Mouse (Mus musculus) R1 (cell line): ENCODE measurements around the gene Fut1.
A peak's percentile ranks its signal among the peaks of the same experiment; 100 is the strongest.

Experiments
- DNase-seq: peaks from one replicate; pipeline ENCODE4 v3.0.0-alpha.2; 2018; ENCODE audit warnings: low read depth, low spot score

Gene Fut1

DNA sequence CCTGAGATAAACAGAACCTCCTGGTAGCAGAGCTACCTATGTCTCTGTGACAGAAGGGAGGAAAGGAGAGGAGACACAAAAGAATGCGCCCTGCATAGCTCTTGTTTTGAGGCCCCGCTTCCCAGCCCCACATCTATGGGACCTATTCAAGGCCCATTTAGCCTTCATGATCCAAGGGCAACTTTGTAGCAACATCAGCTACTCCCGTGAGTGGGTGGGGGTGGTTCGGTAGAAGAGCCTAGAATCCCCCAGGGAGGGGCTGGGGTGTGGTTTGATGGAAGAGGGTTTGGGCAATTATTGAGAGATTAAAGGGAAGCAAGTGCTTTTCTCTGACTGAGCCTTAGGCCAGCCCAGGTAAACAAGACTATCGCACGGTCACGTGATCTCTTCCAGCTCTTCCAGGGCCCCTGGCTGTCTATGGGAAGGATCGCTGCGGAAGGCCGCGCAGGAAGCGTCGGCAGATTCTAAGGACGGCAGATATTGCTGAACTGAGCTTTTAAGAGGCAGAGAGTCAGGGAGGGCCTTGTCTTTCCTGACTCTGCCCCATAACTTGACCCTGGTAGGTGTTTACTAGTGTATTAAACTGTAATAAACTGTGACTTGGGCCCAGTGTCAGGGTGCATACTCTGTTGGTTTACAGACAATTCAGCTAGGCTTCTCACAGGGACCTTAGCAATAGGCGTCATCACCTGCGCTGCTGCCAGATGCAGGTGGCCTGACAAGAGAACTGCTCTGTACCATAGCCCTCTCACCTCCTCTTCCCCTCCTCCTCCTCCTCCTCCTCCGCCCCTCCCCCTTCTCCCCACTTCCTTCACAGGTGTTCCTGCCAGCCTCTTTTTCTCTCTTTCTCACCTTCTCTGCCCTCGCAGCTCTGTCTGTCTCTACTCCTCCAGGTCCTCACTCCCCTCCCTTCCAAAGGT is 17.9 kb upstream of the Fut1 start:
- no peak for DNase-seq

GRCm38 (mm10) chr7:45605704-45606289 is 11.3 kb upstream of the Fut1 start:
- no peak for DNase-seq

GRCm38 (mm10) chr7:45609511-45609910 is 7.6 kb upstream of the Fut1 start:
- DNase-seq, result no peak

- no peak for DNase-seq
Measured at GRCm38 (mm10) chr7:45616277-45616676, 812 bp upstream of the Fut1 start.

GRCm38 (mm10) chr7:45618316-45618715 is 1.2 kb downstream of the Fut1 start:
- no peak for DNase-seq

- no peak for DNase-seq
Measured at GRCm38 (mm10) chr7:45619592-45619991, 2.5 kb downstream of the Fut1 start.

GRCm38 (mm10) chr7:45621443-45621842 is 4.4 kb downstream of the Fut1 start, which contains the start of gene Izumo1:
Izumo1 (plus strand) TSS chr7:45621811.
- DNase-seq, result peak; percentile 92

DNA sequence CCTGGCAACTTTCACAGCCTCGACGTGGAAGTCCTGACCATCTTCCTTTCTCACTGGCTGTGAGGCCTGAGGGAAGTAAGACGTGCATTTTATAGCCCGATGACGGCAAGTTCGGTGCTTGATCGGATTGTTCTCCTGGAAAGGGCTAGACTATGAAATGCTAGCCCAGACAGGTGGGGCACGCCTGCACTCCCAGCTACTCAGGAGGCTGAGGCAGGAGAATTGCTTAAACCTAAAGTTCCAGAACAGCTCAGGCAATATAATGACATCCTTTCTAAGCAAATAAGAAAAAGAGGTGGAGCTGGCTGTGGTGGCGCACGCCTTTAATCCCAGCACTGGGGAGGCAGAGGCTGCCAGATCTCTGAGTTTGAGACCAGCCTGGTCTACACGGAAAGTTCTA is 6.4 kb downstream of the Fut1 start:
- no peak for DNase-seq

DNA sequence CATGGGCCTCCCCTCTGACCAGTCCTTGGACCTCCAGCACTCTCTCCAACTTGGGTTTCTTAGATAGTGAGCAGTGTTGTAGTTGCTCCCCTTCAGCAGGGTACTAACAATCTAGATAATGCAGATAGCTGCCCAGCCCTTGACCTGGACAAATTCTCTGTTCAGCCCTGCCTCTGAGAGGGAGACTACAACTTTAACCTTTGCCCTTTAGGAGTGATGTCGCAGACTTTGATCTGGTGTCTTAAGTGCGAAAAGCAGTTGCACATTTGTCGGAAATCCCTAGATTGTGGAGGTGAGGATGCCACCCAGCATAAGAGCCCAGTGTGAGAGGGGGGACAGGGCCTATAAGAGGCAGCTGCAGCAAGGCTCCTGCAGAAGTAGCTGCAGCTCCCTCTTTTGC is 7.6 kb downstream of the Fut1 start:
- DNase-seq, result no peak

DNA sequence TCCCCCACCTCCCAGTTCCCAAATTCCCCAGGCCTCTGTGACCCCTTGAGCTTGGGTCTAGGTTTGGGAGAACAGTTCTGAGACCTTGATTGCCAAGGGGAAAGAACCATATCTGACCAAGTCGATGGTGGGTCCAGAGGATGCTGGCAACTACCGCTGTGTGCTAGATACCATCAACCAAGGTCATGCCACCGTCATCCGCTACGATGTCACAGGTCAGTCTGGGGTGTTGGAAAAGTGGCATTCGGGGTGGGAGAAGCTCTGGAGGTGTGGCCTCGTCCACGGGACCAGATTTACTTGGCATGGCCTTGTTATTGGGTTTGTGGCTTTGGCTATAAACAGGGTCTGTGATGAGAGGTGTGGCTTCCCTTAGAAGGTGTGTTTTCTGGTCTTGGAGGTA is 8.4 kb downstream of the Fut1 start:
- no peak for DNase-seq

DNA sequence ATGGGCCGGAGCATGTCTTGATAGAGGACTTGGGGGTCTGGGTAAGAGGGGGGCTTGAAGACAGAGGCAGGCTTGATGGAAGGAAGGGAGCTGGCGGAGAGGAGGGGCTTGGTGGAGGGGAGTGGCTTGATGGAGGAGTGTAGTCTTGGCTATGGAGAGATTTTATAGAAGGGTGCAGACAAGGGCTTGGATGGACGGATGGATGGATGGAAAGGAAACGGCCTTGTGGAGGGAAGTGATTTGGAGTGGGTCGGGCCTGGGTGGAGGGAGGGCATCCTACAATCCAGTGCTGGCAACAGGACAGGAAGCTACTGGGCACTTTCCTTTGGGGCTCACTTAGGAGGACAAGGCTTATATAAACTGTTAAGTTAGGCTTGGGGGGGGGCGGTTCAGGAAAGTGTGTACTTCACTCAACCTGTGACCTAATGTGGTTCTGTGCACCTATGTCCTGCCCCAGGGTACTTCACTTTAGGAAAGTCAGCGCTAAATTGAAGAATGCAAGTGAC is 9.5 kb downstream of the Fut1 start:
- no peak for DNase-seq

GRCm38 (mm10) chr7:45627261-45627660 is 10.2 kb downstream of the Fut1 start, which contains the start of gene Rasip1:
Rasip1 (plus strand) TSS chr7:45627488.
- DNase-seq, result no peak

DNA sequence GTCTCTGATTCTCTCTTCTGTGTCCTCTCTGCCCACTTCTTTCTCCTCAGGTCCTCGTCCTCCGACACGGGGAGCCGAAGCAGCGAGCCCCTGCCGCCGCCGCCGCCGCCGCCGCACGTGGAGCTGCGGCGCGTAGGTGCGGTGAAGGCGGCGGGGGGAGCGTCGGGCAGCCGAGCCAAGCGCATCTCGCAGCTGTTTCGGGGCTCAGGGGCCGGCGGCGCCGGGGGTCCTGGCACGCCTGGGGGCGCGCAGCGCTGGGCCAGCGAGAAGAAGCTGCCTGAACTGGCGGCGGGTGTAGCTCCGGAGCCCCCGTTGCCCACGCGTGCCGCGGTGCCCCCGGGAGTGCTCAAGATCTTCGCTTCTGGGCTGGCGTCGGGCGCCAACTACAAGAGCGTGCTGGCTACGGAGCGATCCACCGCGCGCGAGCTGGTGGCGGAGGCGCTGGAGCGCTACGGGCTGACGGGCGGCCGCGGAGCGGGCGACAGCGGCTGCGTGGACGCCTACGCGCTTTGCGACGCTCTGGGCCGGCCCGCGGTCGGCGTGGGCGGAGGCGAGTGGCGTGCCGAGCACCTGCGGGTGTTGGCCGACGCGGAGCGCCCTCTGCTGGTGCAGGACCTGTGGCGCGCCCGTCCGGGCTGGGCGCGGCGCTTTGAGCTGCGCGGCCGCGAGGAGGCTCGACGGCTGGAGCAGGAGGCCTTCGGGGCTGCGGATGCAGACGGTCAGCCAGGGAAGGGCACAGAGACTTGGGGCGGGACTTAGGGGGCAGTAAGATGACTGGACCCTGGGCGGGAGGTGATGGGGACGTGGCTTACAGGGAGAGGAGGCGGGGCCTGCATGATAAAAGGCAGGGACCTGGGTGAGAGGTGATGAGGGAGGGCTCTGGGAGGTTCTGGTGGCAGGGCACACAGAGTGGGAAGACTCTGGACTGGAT is 11.5 kb downstream of the Fut1 start:
- peak; percentile 88 for DNase-seq

DNA sequence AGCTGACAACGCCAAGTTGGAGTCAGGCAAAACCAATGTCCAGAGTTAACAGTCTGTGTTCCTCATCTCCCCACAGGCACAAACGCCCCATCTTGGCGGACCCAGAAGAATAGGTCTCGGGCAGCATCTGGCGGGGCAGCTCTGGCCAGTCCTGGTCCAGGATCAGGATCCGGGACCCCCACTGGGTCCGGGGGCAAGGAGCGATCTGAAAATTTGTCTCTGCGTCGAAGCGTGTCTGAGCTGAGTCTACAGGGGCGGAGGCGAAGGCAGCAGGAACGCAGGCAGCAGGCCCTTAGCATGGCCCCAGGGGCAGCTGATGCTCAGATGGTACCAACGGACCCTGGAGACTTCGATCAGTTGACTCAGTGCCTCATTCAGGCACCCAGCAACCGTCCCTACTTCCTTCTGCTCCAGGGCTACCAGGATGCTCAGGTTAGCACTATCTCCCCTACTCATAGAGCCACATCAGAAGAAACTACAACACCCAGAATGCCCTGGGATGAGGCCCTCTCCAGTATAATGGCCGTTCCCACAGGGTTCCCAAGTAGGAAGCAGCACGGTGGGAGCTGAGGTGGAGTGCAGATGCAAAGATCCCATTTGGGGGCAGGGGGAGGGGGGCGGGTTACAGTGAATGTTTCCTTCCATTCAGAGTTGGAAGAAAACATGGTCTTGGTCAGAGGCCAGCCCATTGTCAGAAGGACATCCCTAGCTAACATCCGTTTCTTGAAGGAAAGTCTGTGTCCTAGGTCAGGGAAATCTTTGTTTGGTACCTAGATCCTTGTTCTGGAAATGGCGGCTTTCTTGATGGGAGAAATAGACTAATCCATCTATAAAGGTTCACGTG is 13.2 kb downstream of the Fut1 start:
- peak; percentile 77 for DNase-seq

DNA sequence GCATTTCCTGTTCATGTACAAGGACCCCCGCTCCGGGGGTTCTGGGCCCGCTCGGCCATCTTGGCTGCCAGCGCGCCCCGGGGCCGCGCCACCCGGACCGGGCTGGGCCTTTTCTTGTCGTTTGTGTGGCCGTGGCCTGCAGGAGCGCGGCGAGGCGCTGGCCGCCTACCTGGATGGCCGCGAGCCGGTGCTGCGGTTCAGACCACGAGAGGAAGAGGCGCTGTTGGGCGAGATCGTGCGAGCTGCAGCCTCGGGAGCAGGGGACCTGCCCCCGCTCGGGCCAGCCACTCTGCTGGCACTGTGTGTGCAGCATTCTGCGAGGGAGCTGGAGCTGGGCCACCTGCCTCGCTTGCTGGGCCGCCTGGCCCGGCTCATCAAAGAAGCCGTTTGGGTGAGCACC is 15.4 kb downstream of the Fut1 start:
- DNase-seq, result peak; percentile 41

DNA sequence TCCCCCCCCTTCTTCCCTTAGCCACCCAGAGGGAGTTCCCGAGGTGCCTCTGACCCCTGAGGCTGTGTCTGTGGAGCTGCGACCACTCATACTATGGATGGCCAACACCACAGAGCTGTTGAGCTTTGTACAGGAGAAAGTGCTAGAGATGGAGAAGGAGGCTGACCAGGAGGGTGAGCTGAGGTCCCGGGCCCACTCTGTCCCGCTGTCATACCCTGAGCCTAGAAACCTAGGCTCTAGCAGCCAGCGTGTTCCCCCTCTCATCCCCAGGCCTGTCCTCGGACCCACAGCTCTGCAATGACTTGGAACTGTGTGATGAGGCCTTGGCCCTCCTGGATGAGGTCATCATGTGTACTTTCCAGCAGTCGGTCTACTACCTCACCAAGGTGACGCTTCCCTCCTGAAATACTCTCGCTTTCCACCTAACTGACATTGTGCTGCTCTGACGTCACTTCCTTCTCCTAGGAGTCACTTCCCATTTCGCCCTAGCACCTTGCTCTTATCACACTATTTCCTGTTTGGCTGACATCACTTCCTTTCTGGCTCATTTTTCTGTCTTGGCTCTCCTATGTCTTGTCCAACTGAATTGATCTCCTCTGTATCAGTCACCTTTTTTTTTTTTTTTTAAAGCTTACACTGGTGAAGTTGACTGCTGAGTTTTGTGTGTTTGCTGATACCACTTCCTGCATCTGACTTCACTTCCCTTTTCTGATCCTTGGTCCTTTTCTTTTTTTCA is 18.0 kb downstream of the Fut1 start:
- DNase-seq, result peak; percentile 50

DNA sequence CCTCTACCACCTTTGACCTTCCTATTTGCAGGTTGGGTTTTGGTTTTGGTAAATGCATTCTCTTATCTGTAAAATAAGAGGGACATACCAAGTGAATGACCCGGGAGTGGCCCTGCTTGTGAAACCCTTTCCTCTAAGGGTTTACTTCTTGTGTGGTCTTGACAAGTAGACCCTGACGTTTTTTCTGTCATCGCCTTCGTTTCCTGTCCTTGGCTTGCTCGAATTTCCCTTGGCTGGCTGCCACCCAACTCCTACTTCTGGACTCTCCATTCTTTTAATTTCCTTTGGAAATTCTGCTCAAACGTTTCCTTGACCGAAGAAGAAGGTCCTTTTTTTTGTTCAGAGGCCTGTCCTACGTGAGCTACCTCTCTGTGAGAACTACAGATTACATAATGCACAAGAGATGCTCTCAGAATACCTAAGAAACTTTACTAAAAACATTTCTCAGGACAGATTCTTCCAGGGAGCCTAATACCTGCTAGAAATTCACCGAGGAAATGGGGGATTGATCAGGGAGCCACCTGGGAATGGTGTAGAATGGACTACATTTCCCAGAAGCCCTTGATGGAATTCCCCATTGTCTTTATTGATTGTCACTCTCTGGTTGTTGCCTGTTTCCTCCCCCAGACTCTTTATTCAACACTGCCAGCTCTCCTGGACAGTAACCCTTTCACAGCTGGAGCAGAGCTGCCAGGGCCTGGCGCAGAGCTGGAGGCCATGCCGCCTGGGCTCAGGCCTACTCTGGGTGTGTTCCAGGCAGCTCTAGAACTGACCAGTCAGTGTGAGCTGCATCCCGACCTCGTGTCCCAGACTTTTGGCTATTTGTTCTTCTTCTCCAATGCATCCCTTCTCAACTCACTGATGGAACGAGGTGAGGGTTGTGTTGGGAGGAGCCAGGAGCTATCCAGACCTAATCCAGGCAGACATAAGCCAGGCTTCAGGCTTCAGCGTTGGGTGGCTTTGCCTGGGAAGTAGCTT is 18.9 kb downstream of the Fut1 start:
- peak; percentile 52 for DNase-seq

DNA sequence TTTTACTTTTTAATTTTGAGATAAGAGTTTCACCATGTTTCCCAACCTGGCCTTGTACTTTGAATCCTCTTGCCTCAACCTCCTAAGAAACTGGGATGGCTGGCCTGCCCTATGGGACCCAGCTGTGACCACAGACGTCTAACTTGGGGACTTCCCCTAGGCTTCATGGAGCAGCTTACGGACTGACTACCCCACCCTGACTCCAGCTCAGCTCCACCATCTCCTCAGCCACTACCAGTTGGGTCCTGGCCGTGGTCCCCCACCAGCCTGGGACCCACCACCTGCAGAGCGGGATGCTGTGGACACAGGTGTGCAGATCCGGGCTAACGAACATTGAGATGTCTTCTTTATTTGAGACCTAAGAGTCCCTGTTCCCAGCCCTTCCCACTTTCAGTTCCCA is 20.6 kb downstream of the Fut1 start:
- no peak for DNase-seq
